12 mouse cellular contexts compared by ENCODE assay signal in the genomic region with DNA sequence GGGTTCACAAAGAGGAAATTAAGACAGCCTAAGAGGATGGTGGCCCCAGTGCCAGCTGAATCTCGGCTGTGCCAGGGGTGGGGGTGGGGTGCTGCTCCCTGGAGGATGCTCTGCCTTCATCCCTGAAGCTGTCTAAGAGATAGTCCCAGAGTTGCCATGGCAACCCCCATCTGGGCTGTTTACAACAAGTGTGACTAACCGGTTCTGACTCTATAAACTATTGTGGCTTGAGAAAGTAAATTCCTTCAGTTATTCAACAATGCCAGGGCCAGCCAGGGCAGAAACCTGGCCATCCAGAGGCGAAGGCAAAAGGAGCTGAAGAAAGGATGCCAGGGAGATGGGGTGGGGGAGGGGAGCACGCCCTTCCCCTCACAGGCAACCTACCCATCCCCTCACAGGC. TPM values are rescaled to one million over a fixed set of nuclear protein-coding genes. Genes with fewer than 3 reads are reported as not detected.
DNase-seq lines count a peak whose midpoint lies in the region; ATAC-seq and TF ChIP-seq lines count a peak whose summit lies in the region.
"Had no signal": no experiment of that assay in that cellular context is flagged by ENCODE, and none has a peak within 500 bp of the region (broad histone marks: within the 10 kb centered on the region; RNA-seq: fewer than 3 reads in every experiment).

No protein-coding gene starts in this region.

- ATAC-seq in forebrain, embryonic 12.5 days (ENCODE audit: low FRiP score): peak; percentile 27; the same call in 1 of the 2 replicates
- ATAC-seq in stomach, postnatal 0 days (ENCODE audit: low FRiP score, low TSS enrichment): no peak
- ATAC-seq in intestine, embryonic 15.5 days: no peak

- H3K4me1 ChIP-seq in forebrain, embryonic 12.5 days: peaks cover 43% of the 10 kb centered on the region
- H3K4me1 ChIP-seq in midbrain, embryonic 10.5 days: peaks cover 73% of the 10 kb centered on the region
- no peaks in the 10 kb centered on the region for H3K4me1 ChIP-seq in stomach, postnatal 0 days (replicated peaks; ENCODE audit: control insufficient read depth, insufficient read depth)
- peaks cover 16% of the 10 kb centered on the region for H3K4me1 ChIP-seq in intestine, embryonic 15.5 days (replicated peaks)

- no peak overlapping the region for H3K4me2 ChIP-seq in forebrain, embryonic 12.5 days
- no peak overlapping the region for H3K4me2 ChIP-seq in stomach, postnatal 0 days (replicated peaks; ENCODE audit: low read depth)
- no peak overlapping the region for H3K4me2 ChIP-seq in intestine, embryonic 15.5 days (replicated peaks)
- H3K4me2 ChIP-seq: heart, embryonic 13.5 days had no signal

- no peak for TF ChIP-seq EP300 in stomach, postnatal 0 days (optimal IDR thresholded peaks at IDR 0.05)

- no peak overlapping the region for H3K9ac ChIP-seq in forebrain, embryonic 12.5 days
- no peak overlapping the region for H3K9ac ChIP-seq in stomach, postnatal 0 days (ENCODE audit: low read length)
- H3K9ac ChIP-seq in intestine, embryonic 15.5 days: no peak overlapping the region
- H3K9ac ChIP-seq: heart, embryonic 13.5 days had no signal

- no peaks in the 10 kb centered on the region for H3K27me3 ChIP-seq in forebrain, embryonic 12.5 days
- no peaks in the 10 kb centered on the region; the same call in 1 of the 2 replicates for H3K27me3 ChIP-seq in midbrain, embryonic 10.5 days (ENCODE audit: low read depth, poor library complexity, severe bottlenecking)
- no peaks in the 10 kb centered on the region for H3K27me3 ChIP-seq in stomach, postnatal 0 days (ENCODE audit: control insufficient read depth, insufficient read depth, low read length)
- H3K27me3 ChIP-seq in intestine, embryonic 15.5 days (replicated peaks): no peaks in the 10 kb centered on the region

- H3K27ac ChIP-seq in layer of hippocampus, adult 2 months: peak overlapping the region; percentile 96
- H3K27ac ChIP-seq in forebrain, embryonic 12.5 days: peak overlapping the region; percentile 65
- H3K27ac ChIP-seq in midbrain, embryonic 10.5 days (replicated peaks): peak overlapping the region; percentile 86
- H3K27ac ChIP-seq in stomach, postnatal 0 days (replicated peaks): no peak overlapping the region
- no peak overlapping the region for H3K27ac ChIP-seq in intestine, embryonic 15.5 days
- H3K27ac ChIP-seq: heart, embryonic 13.5 days had no signal

- no peaks in the 10 kb centered on the region for H3K36me3 ChIP-seq in forebrain, embryonic 12.5 days (replicated peaks)
- H3K36me3 ChIP-seq in midbrain, embryonic 10.5 days: no peaks in the 10 kb centered on the region
- no peaks in the 10 kb centered on the region for H3K36me3 ChIP-seq in stomach, postnatal 0 days (ENCODE audit: control insufficient read depth, insufficient read depth, low read length)
- H3K36me3 ChIP-seq in intestine, embryonic 15.5 days: no peaks in the 10 kb centered on the region
- H3K36me3 ChIP-seq: heart, embryonic 13.5 days had no signal

- WGBS in forebrain, embryonic 12.5 days: 15% methylated on average over 4 of the region's 4 CpGs
- 14% methylated on average over 4 of the region's 4 CpGs for WGBS in midbrain, embryonic 10.5 days
- WGBS in stomach, postnatal 0 days: 13% methylated on average over 3 of the region's 4 CpGs
- 21% methylated on average over 4 of the region's 4 CpGs for WGBS in intestine, embryonic 15.5 days

- TF ChIP-seq CTCF in layer of hippocampus, adult 2 months (conservative IDR thresholded peaks at IDR 0.05): no peak
- TF ChIP-seq CTCF in stomach, postnatal 0 days (IDR thresholded peaks at IDR 0.05; ENCODE audit: low read depth): no peak

- no peak overlapping the region for H3K4me3 ChIP-seq in layer of hippocampus, adult 2 months
- no peak overlapping the region for H3K4me3 ChIP-seq in forebrain, embryonic 12.5 days (replicated peaks)
- H3K4me3 ChIP-seq in midbrain, embryonic 10.5 days: no peak overlapping the region
- H3K4me3 ChIP-seq in stomach, postnatal 0 days (ENCODE audit: low read depth, low read length): no peak overlapping the region
- H3K4me3 ChIP-seq in intestine, embryonic 15.5 days (replicated peaks): no peak overlapping the region
- H3K4me3 ChIP-seq: heart, embryonic 13.5 days had no signal

- DNase-seq in layer of hippocampus, adult 2 months (ENCODE audit: low spot score in 2 of 2): no peak
- no peak for DNase-seq in layer of hippocampus, postnatal 36 days
- DNase-seq in midbrain, embryonic 10.5 days (ENCODE audit: low spot score): peak; percentile 64
- peak; percentile 65 to 81 for DNase-seq in right cerebral cortex, adult 2 months (ENCODE audit: low spot score in 2 of 2)
- DNase-seq in stomach, postnatal 0 days (ENCODE audit: low spot score): no peak
- DNase-seq in cerebellum, postnatal 25 days: no peak
- DNase-seq: cerebellum, postnatal 36 days; kidney, adult 9 months; lung, postnatal 14 days had no signal

- no peaks in the 10 kb centered on the region for H3K9me3 ChIP-seq in forebrain, embryonic 12.5 days
- no peaks in the 10 kb centered on the region for H3K9me3 ChIP-seq in midbrain, embryonic 10.5 days (replicated peaks)
- H3K9me3 ChIP-seq in stomach, postnatal 0 days (ENCODE audit: control insufficient read depth, low read length): no peaks in the 10 kb centered on the region
- no peaks in the 10 kb centered on the region for H3K9me3 ChIP-seq in intestine, embryonic 15.5 days
- H3K9me3 ChIP-seq: heart, embryonic 13.5 days had no signal

RNA-seq across cellular contexts. Expression of gene Tldc1, which starts 23.0 kb away (rescaled TPM):
- 10 to 100 TPM; 15.2 to 15.5 TPM for total RNA-seq in layer of hippocampus, adult 2 months (2021)
- total RNA-seq in layer of hippocampus, postnatal 36 days (2021): 10 to 100 TPM; 15.7 to 18.7 TPM
- polyA plus RNA-seq in forebrain, embryonic 12.5 days (2016; fragmentation: Nextera tagmentation; extraction: Ambion mirVana): 10.9 and 12.7 TPM in 2 replicates
- polyA plus RNA-seq in midbrain, embryonic 10.5 days (2016; fragmentation: Nextera tagmentation; extraction: Ambion mirVana): 15.4 and 16.4 TPM in 2 replicates
- 9.1 and 10.7 TPM in 2 replicates for polyA plus RNA-seq in stomach, postnatal 0 days (2015; fragmentation: Nextera tagmentation; extraction: Ambion mirVana)
- polyA plus RNA-seq in intestine, embryonic 15.5 days (2015; fragmentation: Nextera tagmentation; extraction: Ambion mirVana): 14.4 and 15.3 TPM in 2 replicates

RNA-seq across cellular contexts. Expression of gene Cotl1, which starts 39.2 kb away (rescaled TPM):
- 100 to 1,000 TPM; 138 to 139 TPM for total RNA-seq in layer of hippocampus, adult 2 months (2021)
- 100 to 1,000 TPM; 129 to 137 TPM for total RNA-seq in layer of hippocampus, postnatal 36 days (2021)
- 148 and 282 TPM in 2 replicates for polyA plus RNA-seq in forebrain, embryonic 12.5 days (2016; fragmentation: Nextera tagmentation; extraction: Ambion mirVana)
- 150 and 197 TPM in 2 replicates for polyA plus RNA-seq in midbrain, embryonic 10.5 days (2016; fragmentation: Nextera tagmentation; extraction: Ambion mirVana)
- 100 and 106 TPM in 2 replicates for polyA plus RNA-seq in stomach, postnatal 0 days (2015; fragmentation: Nextera tagmentation; extraction: Ambion mirVana)
- polyA plus RNA-seq in intestine, embryonic 15.5 days (2015; fragmentation: Nextera tagmentation; extraction: Ambion mirVana): 152 and 167 TPM in 2 replicates

Comparison
In these comparisons a context has a peak if more than half of its experiments do, and no peak if none do; other contexts are left out.
1. DNase-seq: peak in midbrain, embryonic 10.5 days (single experiment) and right cerebral cortex, adult 2 months (2 of 2); none in layer of hippocampus, adult 2 months (0 of 2), layer of hippocampus, postnatal 36 days (0 of 2), stomach, postnatal 0 days (single experiment) and cerebellum, postnatal 25 days (0 of 2).
2. H3K27ac ChIP-seq: peak in layer of hippocampus, adult 2 months (single experiment), forebrain, embryonic 12.5 days (single experiment) and midbrain, embryonic 10.5 days (single experiment); none in stomach, postnatal 0 days (single experiment) and intestine, embryonic 15.5 days (single experiment).